Mouse (Mus musculus): ENCODE measurements around the gene Olfr829. TPM values are rescaled to one million over a fixed set of nuclear protein-coding genes. Genes with fewer than 3 reads are reported as not detected.
"Not testable (repeated sequence)": the region's sequence is repeated elsewhere in the genome, so short reads cannot be mapped to it uniquely, and the experiment has no call there.

The Olfr829 gene
- polyA plus RNA-seq (2014; fragmentation: Nextera tagmentation; extraction: Ambion mirVana): not detected in 2 replicates

- Histone ChIP-seq H3K4me1 (ENCODE audit: insufficient read depth) (no peaks in the 10 kb centered on the region), H3K9ac (no peak within 1 kb of the TSS), H3K4me2 (no peak within 1 kb of the TSS), H3K27me3 (ENCODE audit: insufficient read depth, low read length) (no peaks in the 10 kb centered on the region), H3K36me3 (ENCODE audit: insufficient read depth) (no peaks in the 10 kb centered on the region), H3K4me3 (ENCODE audit: low read depth, low read length) (no peak within 1 kb of the TSS), H3K9me3 (ENCODE audit: low read depth, low read length) (no peaks in the 10 kb centered on the region), H3K27ac (ENCODE audit: low read depth) (no peak within 1 kb of the TSS)
- TF ChIP-seq CTCF (IDR thresholded peaks at IDR 0.05; ENCODE audit: low read depth): no peak
- DNase-seq (no peak), ATAC-seq (ENCODE audit: insufficient read depth) (no peak)
- 51% methylated on average over 1 of the region's 1 CpGs for WGBS
Measured at GRCm38 (mm10) chr9:18854633-18855032, at the start of gene Olfr829. TSS of gene Olfr829 (plus strand) at chr9:18854933.

GRCm38 (mm10) chr9:18819426-18819825 is 35.3 kb upstream of the Olfr829 start, which contains the start of gene Olfr828:
TSS of gene Olfr828 (minus strand) at chr9:18819526.
- Histone ChIP-seq H3K27me3 (ENCODE audit: insufficient read depth, low read length) (no peaks in the 10 kb centered on the region), H3K36me3 (ENCODE audit: insufficient read depth) (no peaks in the 10 kb centered on the region), H3K4me3 (ENCODE audit: low read depth, low read length) (no peak within 1 kb of the TSS), H3K4me2 (no peak within 1 kb of the TSS), H3K9ac (no peak within 1 kb of the TSS), H3K27ac (ENCODE audit: low read depth) (no peak within 1 kb of the TSS), H3K9me3 (ENCODE audit: low read depth, low read length) (no peaks in the 10 kb centered on the region), H3K4me1 (ENCODE audit: insufficient read depth) (no peaks in the 10 kb centered on the region)
- DNase-seq (no peak), ATAC-seq (ENCODE audit: insufficient read depth) (no peak)
- TF ChIP-seq CTCF (IDR thresholded peaks at IDR 0.05; ENCODE audit: low read depth): no peak

DNA sequence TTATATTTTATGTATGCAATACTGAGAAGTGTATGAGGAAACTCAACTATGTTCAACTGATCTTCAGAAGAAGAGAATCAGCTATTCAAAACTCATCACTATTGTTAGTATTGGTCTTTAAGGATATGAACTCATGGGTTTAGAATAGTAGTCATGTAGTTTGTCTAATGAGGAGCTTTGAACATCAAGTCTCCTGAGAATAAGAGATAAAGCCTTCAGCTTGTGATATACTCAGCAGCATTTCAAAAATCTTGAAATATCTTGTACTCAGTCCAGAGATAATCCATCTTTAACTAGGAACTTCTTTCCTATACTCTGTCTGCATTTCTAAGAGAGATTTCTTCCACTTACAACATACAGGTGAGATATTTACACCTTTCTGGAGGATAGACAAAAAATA is 19.7 kb downstream of the Olfr829 start, which contains the start of gene Olfr830:
Gene Olfr830 (plus strand): TSS at position 301 of the 400 bp plus-strand sequence.
- H3K9me3 ChIP-seq (ENCODE audit: low read depth, low read length): no peaks in the 10 kb centered on the region
- H3K36me3 ChIP-seq (ENCODE audit: insufficient read depth): no peaks in the 10 kb centered on the region
- H3K4me2 ChIP-seq: no peak within 1 kb of the TSS
- H3K9ac ChIP-seq: no peak within 1 kb of the TSS
- H3K4me3 ChIP-seq (ENCODE audit: low read depth, low read length): no peak within 1 kb of the TSS
- TF ChIP-seq CTCF (IDR thresholded peaks at IDR 0.05; ENCODE audit: low read depth): no peak
- H3K27me3 ChIP-seq (ENCODE audit: insufficient read depth, low read length): no peaks in the 10 kb centered on the region
- no peak within 1 kb of the TSS for H3K27ac ChIP-seq (ENCODE audit: low read depth)
- H3K4me1 ChIP-seq (ENCODE audit: insufficient read depth): no peaks in the 10 kb centered on the region
- no peak for DNase-seq
- ATAC-seq (ENCODE audit: insufficient read depth): no peak

DNA sequence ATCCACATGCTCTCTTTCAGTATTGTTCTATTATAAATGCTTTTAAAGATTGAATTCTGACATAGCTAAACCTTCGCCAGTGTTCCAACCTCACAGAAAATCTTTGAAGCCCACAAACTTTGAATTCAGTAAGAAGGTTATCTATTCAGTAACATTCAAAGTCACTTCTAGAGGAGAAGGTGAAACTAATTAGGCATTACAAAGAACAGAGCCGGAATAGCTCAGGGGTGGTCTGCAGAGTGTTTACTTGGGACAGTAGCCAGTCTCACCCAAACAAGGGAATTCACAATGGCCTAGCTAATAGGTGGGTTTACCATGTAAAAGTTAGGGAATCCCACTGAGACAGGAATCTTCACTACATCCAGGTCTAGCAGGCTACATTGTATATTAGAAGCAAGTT is 53.0 kb downstream of the Olfr829 start:
- WGBS: 71% methylated on average over 2 of the region's 2 CpGs
- H3K9ac ChIP-seq; DNase-seq; H3K4me2 ChIP-seq; H3K27me3 ChIP-seq (ENCODE audit: insufficient read depth, low read length); H3K36me3 ChIP-seq (ENCODE audit: insufficient read depth); H3K4me3 ChIP-seq (ENCODE audit: low read depth, low read length); H3K4me1 ChIP-seq (ENCODE audit: insufficient read depth); H3K27ac ChIP-seq (ENCODE audit: low read depth); H3K9me3 ChIP-seq (ENCODE audit: low read depth, low read length); ATAC-seq (ENCODE audit: insufficient read depth): not testable (repeated sequence)

Other genes with a start within 250 kb of the Olfr829 start
- 1.4 and 1.7 TPM in 2 replicates for gene Muc16, start 180.4 kb upstream of the Olfr829 start, polyA plus RNA-seq (2014; fragmentation: Nextera tagmentation; extraction: Ambion mirVana)
- not detected in 2 replicates for gene Olfr24, start 90.9 kb upstream of the Olfr829 start, polyA plus RNA-seq (2014; fragmentation: Nextera tagmentation; extraction: Ambion mirVana)
- gene Olfr828, start 35.4 kb upstream of the Olfr829 start, polyA plus RNA-seq (2014; fragmentation: Nextera tagmentation; extraction: Ambion mirVana): not detected in 2 replicates
- not detected in 2 replicates for gene Olfr830, start 19.8 kb downstream of the Olfr829 start, polyA plus RNA-seq (2014; fragmentation: Nextera tagmentation; extraction: Ambion mirVana)
- gene Olfr832, start 82.2 kb downstream of the Olfr829 start, polyA plus RNA-seq (2014; fragmentation: Nextera tagmentation; extraction: Ambion mirVana): not detected in 2 replicates
- not detected in 2 replicates for gene Olfr834, start 133.1 kb downstream of the Olfr829 start, polyA plus RNA-seq (2014; fragmentation: Nextera tagmentation; extraction: Ambion mirVana)
- gene Olfr835, start 177.8 kb downstream of the Olfr829 start, polyA plus RNA-seq (2014; fragmentation: Nextera tagmentation; extraction: Ambion mirVana): not detected in 2 replicates

Data from lung, embryonic 14.5 days (tissue).